9 mouse cellular contexts compared by ENCODE assay signal in genomic region chr4:100865962-100866703, GRCm38 (mm10).
DNase-seq lines count a peak whose midpoint lies in the region; ATAC-seq and TF ChIP-seq lines count a peak whose summit lies in the region.
"Had no signal": no experiment of that assay in that cellular context is flagged by ENCODE, and none has a peak within 500 bp of the region (broad histone marks: within the 10 kb centered on the region; RNA-seq: fewer than 3 reads in every experiment).

No protein-coding gene starts in this region.

- peak overlapping the region; percentile 23 for H3K4me2 ChIP-seq in kidney, postnatal 0 days (ENCODE audit: low read length)
- peak overlapping the region; percentile 25 for H3K4me2 ChIP-seq in forebrain, embryonic 14.5 days (ENCODE audit: low read length)

- peaks cover 16% of the 10 kb centered on the region; the same call in 1 of the 2 replicates for H3K4me1 ChIP-seq in kidney, postnatal 0 days (replicated peaks; ENCODE audit: insufficient read depth, low read length)
- H3K4me1 ChIP-seq in forebrain, embryonic 14.5 days (ENCODE audit: control insufficient read depth, insufficient read depth, low read length), result peaks cover 22% of the 10 kb centered on the region
- peaks cover 48% of the 10 kb centered on the region for H3K4me1 ChIP-seq in limb, embryonic 10.5 days

- H3K27ac ChIP-seq in kidney, postnatal 0 days, result peak overlapping the region; percentile 50; the same call in 1 of the 2 replicates
- no peak overlapping the region; the same call in 1 of the 2 replicates for H3K27ac ChIP-seq in forebrain, embryonic 14.5 days (ENCODE audit: low read depth, low read length)
- H3K27ac ChIP-seq in limb, embryonic 10.5 days, result peak overlapping the region; percentile 66; the same call in 1 of the 2 replicates
- H3K27ac ChIP-seq: macrophage had no signal

- H3K36me3 ChIP-seq in kidney, postnatal 0 days (ENCODE audit: insufficient read depth, low read length), result no peaks in the 10 kb centered on the region
- H3K36me3 ChIP-seq in forebrain, embryonic 14.5 days (ENCODE audit: control insufficient read depth, insufficient read depth, low read length), result no peaks in the 10 kb centered on the region
- peaks cover 15% of the 10 kb centered on the region for H3K36me3 ChIP-seq in limb, embryonic 10.5 days

- H3K4me3 ChIP-seq in kidney, postnatal 0 days (replicated peaks; ENCODE audit: low read depth, low read length), result no peak overlapping the region
- no peak overlapping the region for H3K4me3 ChIP-seq in forebrain, embryonic 14.5 days (ENCODE audit: low read depth, low read length)
- H3K4me3 ChIP-seq in limb, embryonic 10.5 days, result no peak overlapping the region

- DNase-seq in kidney, postnatal 0 days (ENCODE audit: low spot score), result peak; percentile 76
- DNase-seq in kidney, postnatal 25 days, result no peak
- DNase-seq in forebrain, embryonic 14.5 days (ENCODE audit: low spot score), result peak; percentile 42
- DNase-seq in limb, embryonic 10.5 days (ENCODE audit: low spot score), result no peak
- DNase-seq in retina, postnatal 1 day, result peak; percentile 40
- no peak for DNase-seq in left cerebral cortex, postnatal 25 days (ENCODE audit: low spot score in 2 of 2)
- no peak for DNase-seq in thymus, postnatal 4 days

- H3K9me3 ChIP-seq in kidney, postnatal 0 days (replicated peaks; ENCODE audit: low read length), result no peaks in the 10 kb centered on the region
- no peaks in the 10 kb centered on the region for H3K9me3 ChIP-seq in forebrain, embryonic 14.5 days (replicated peaks; ENCODE audit: control insufficient read depth, low read length)
- H3K9me3 ChIP-seq in limb, embryonic 10.5 days (replicated peaks), result no peaks in the 10 kb centered on the region

- no peak for ATAC-seq in kidney, postnatal 0 days (replicated peaks; ENCODE audit: low FRiP score, low read depth)
- ATAC-seq in forebrain, embryonic 14.5 days, result 0 out of 2 replicates have a peak, but pooled peaks have one; percentile 45
- no peak for ATAC-seq in megakaryocyte progenitor cell, adult 5-6 weeks (replicated peaks; ENCODE audit: poor library complexity)

- H3K9ac ChIP-seq in kidney, postnatal 0 days (ENCODE audit: low read depth, low read length), result no peak overlapping the region
- H3K9ac ChIP-seq in forebrain, embryonic 14.5 days (ENCODE audit: low read length), result no peak overlapping the region; the same call in 1 of the 2 replicates

- 34% methylated on average over 12 of the region's 12 CpGs for WGBS in kidney, postnatal 0 days
- WGBS in forebrain, embryonic 14.5 days, result 9% methylated on average over 12 of the region's 12 CpGs
- WGBS in limb, embryonic 10.5 days, result 32% methylated on average over 12 of the region's 12 CpGs

- intact Hi-C loops in left cerebral cortex, postnatal 25 days (cut with DNase I), result no loop called here

- TF ChIP-seq CTCF in kidney, postnatal 0 days (IDR thresholded peaks at IDR 0.05; ENCODE audit: low read depth), result no peak

- no peaks in the 10 kb centered on the region for H3K27me3 ChIP-seq in kidney, postnatal 0 days (ENCODE audit: insufficient read depth, low read length)
- H3K27me3 ChIP-seq in forebrain, embryonic 14.5 days (replicated peaks; ENCODE audit: control insufficient read depth, insufficient read depth, low read length), result no peaks in the 10 kb centered on the region
- H3K27me3 ChIP-seq in limb, embryonic 10.5 days (ENCODE audit: low read depth, poor library complexity, severe bottlenecking), result no peaks in the 10 kb centered on the region

Comparison
In these comparisons a context has a peak if more than half of its experiments do, and no peak if none do; other contexts are left out.
1. DNase-seq: peak in kidney, postnatal 0 days (single experiment), forebrain, embryonic 14.5 days (single experiment) and retina, postnatal 1 day (single experiment); none in kidney, postnatal 25 days (0 of 2), limb, embryonic 10.5 days (single experiment), left cerebral cortex, postnatal 25 days (0 of 2) and thymus, postnatal 4 days (single experiment).